23 mouse cellular contexts compared by ENCODE assay signal in the genomic region with DNA sequence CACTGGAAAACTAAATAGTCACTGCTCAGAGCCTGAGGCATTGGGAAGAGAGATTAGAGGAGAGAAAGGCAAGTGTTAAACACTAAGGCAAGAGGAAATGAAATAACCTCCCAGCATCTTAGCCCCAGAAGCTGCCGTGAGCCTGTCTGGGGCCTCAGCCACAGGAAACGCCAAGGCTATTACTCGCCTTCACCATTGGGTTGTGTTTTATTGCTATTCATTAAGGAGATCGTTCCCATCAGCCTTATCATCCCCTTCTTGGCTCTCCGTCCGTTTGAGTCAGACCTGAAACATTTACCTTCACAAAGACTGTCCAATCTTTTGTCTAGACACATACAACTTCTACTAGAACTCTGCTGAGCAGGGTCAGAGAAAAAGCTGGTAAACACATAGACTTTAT.
DNase-seq lines count a peak whose midpoint lies in the region; ATAC-seq and TF ChIP-seq lines count a peak whose summit lies in the region.
"Had no signal": no experiment of that assay in that cellular context is flagged by ENCODE, and none has a peak within 500 bp of the region (broad histone marks: within the 10 kb centered on the region; RNA-seq: fewer than 3 reads in every experiment).

No protein-coding gene starts in this region.

- ATAC-seq in heart, embryonic 13.5 days (ENCODE audit: extremely low read depth, insufficient number of reproducible peaks, low FRiP score, low TSS enrichment), result no peak
- no peak for ATAC-seq in midbrain, embryonic 14.5 days (ENCODE audit: low FRiP score, low TSS enrichment)
- ATAC-seq: forebrain, embryonic 13.5 days; forebrain, postnatal 0 days; intestine, embryonic 15.5 days had no signal

- H3K9ac ChIP-seq in heart, embryonic 13.5 days, result no peak overlapping the region
- no peak overlapping the region for H3K9ac ChIP-seq in heart, adult 2 months (ENCODE audit: low read depth, low read length)
- H3K9ac ChIP-seq in midbrain, embryonic 14.5 days (replicated peaks; ENCODE audit: low read length), result no peak overlapping the region
- H3K9ac ChIP-seq: embryonic facial prominence, embryonic 15.5 days; forebrain, embryonic 13.5 days; forebrain, postnatal 0 days; hindbrain, embryonic 14.5 days; intestine, embryonic 15.5 days had no signal

- H3K36me3 ChIP-seq in heart, embryonic 13.5 days, result no peaks in the 10 kb centered on the region
- no peaks in the 10 kb centered on the region for H3K36me3 ChIP-seq in heart, adult 2 months (ENCODE audit: control insufficient read depth, insufficient read depth, low read length)
- H3K36me3 ChIP-seq in limb, embryonic 10.5 days, result no peaks in the 10 kb centered on the region
- H3K36me3 ChIP-seq in myocyte (ENCODE audit: control insufficient read depth, insufficient read depth), result no peaks in the 10 kb centered on the region
- no peaks in the 10 kb centered on the region for H3K36me3 ChIP-seq in midbrain, embryonic 14.5 days (ENCODE audit: control insufficient read depth, insufficient read depth, low read length)
- H3K36me3 ChIP-seq: embryonic facial prominence, embryonic 15.5 days; hindbrain, embryonic 10.5 days; intestine, embryonic 15.5 days had no signal

- peaks cover 8% of the 10 kb centered on the region for H3K4me1 ChIP-seq in heart, embryonic 13.5 days
- H3K4me1 ChIP-seq in heart, adult 2 months (ENCODE audit: control insufficient read depth, insufficient read depth, low read length), result no peaks in the 10 kb centered on the region
- peaks cover 27% of the 10 kb centered on the region for H3K4me1 ChIP-seq in limb, embryonic 10.5 days
- no peaks in the 10 kb centered on the region for H3K4me1 ChIP-seq in lung, adult 2 months (ENCODE audit: control insufficient read depth, insufficient read depth, low read length)
- no peaks in the 10 kb centered on the region for H3K4me1 ChIP-seq in midbrain, embryonic 14.5 days (ENCODE audit: control insufficient read depth, insufficient read depth, low read length)
- H3K4me1 ChIP-seq: embryonic facial prominence, embryonic 15.5 days; forebrain, embryonic 13.5 days; intestine, embryonic 15.5 days had no signal

- no peak for TF ChIP-seq CTCF in heart, adult 2 months (IDR thresholded peaks at IDR 0.05)
- no peak for TF ChIP-seq CTCF in lung, adult 2 months (IDR thresholded peaks at IDR 0.05; ENCODE audit: insufficient read depth, low read length)

- H3K4me3 ChIP-seq in heart, embryonic 13.5 days, result no peak overlapping the region
- H3K4me3 ChIP-seq in heart, adult 2 months, result no peak overlapping the region
- H3K4me3 ChIP-seq in limb, embryonic 10.5 days, result no peak overlapping the region; the same call in 1 of the 2 replicates
- no peak overlapping the region for H3K4me3 ChIP-seq in myocyte
- H3K4me3 ChIP-seq in lung, adult 2 months (replicated peaks; ENCODE audit: extremely low read depth, low read depth, low read length), result no peak overlapping the region
- no peak overlapping the region for H3K4me3 ChIP-seq in midbrain, embryonic 14.5 days (replicated peaks; ENCODE audit: low read depth, low read length)
- H3K4me3 ChIP-seq: embryonic facial prominence, embryonic 15.5 days; forebrain, embryonic 13.5 days; gastrocnemius, adult 2 months; hindbrain, embryonic 10.5 days; intestine, embryonic 15.5 days had no signal

- no peaks in the 10 kb centered on the region for H3K79me2 ChIP-seq in heart, adult 2 months (replicated peaks; ENCODE audit: control insufficient read depth, insufficient read depth, low read length)
- H3K79me2 ChIP-seq in myocyte (ENCODE audit: control insufficient read depth, insufficient read depth), result no peaks in the 10 kb centered on the region

- no peak overlapping the region for H3ac ChIP-seq in myocyte (ENCODE audit: control insufficient read depth, insufficient read length)

- intact Hi-C loops in heart, adult 2 months (cut with DNase I), result no loop called here

- no peaks in the 10 kb centered on the region for H3K9me3 ChIP-seq in heart, embryonic 13.5 days
- no peaks in the 10 kb centered on the region for H3K9me3 ChIP-seq in limb, embryonic 10.5 days (replicated peaks)
- H3K9me3 ChIP-seq in midbrain, embryonic 14.5 days (ENCODE audit: control insufficient read depth, low read length), result no peaks in the 10 kb centered on the region
- H3K9me3 ChIP-seq: embryonic facial prominence, embryonic 15.5 days; forebrain, embryonic 13.5 days; hindbrain, embryonic 10.5 days; intestine, embryonic 15.5 days had no signal

- no peak for TF ChIP-seq POLR2A in heart, adult 2 months (IDR thresholded peaks at IDR 0.05; ENCODE audit: insufficient read depth, low read depth, low read length)
- TF ChIP-seq POLR2A in myocyte (IDR thresholded peaks at IDR 0.05; ENCODE audit: insufficient read length, low read depth), result no peak
- no peak for TF ChIP-seq POLR2A in lung, adult 2 months (IDR thresholded peaks at IDR 0.05; ENCODE audit: borderline replicate concordance, extremely low read depth, low read depth, low read length)

- DNase-seq in heart, adult 2 months, result no peak
- DNase-seq in NIH3T3 (ENCODE audit: low read depth), result peak; percentile 49
- DNase-seq in limb, embryonic 10.5 days (ENCODE audit: low spot score), result no peak
- DNase-seq in spleen, postnatal 14 days (ENCODE audit: low spot score in 2 of 2), result no peak
- DNase-seq in lung, adult 2 months, result no peak
- no peak for DNase-seq in midbrain, embryonic 14.5 days
- DNase-seq: adrenal gland, postnatal 10 days; B cell, adult 2 months; cerebellum, adult 11 months; cerebellum, adult 8-10 months; cerebellum, postnatal 14 days; embryo, embryonic 11 days; forebrain, postnatal 0 days; gastrocnemius, adult 2 months; gastrocnemius, postnatal 25 days; heart, postnatal 10 days had no signal

- 32% methylated on average over 6 of the region's 6 CpGs for WGBS in heart, embryonic 13.5 days
- WGBS in heart, adult 2 months, result 28% methylated on average over 6 of the region's 6 CpGs
- WGBS in limb, embryonic 10.5 days, result 19% methylated on average over 6 of the region's 6 CpGs
- 18% methylated on average over 6 of the region's 6 CpGs for WGBS in lung, adult 2 months
- 81% methylated on average over 6 of the region's 6 CpGs for WGBS in midbrain, embryonic 14.5 days

- H3K27ac ChIP-seq in heart, embryonic 13.5 days (replicated peaks), result peak overlapping the region; percentile 45
- no peak overlapping the region for H3K27ac ChIP-seq in heart, adult 2 months
- peak overlapping the region; percentile 61 for H3K27ac ChIP-seq in limb, embryonic 10.5 days
- no peak overlapping the region for H3K27ac ChIP-seq in midbrain, embryonic 14.5 days (replicated peaks; ENCODE audit: low read depth, low read length)
- H3K27ac ChIP-seq: embryonic facial prominence, embryonic 15.5 days; forebrain, embryonic 13.5 days; gastrocnemius, adult 2 months; hindbrain, embryonic 10.5 days; hindbrain, embryonic 14.5 days; intestine, embryonic 15.5 days had no signal

- TF ChIP-seq EP300 in heart, adult 2 months (IDR thresholded peaks at IDR 0.05; ENCODE audit: insufficient read depth, low read depth, low read length), result no peak

- no peak overlapping the region for H3K4me2 ChIP-seq in heart, embryonic 13.5 days
- H3K4me2 ChIP-seq in myocyte (ENCODE audit: low read depth), result peak overlapping the region; percentile 13
- no peak overlapping the region for H3K4me2 ChIP-seq in midbrain, embryonic 14.5 days (ENCODE audit: low read length)
- H3K4me2 ChIP-seq: embryonic facial prominence, embryonic 15.5 days; forebrain, embryonic 13.5 days; hindbrain, embryonic 14.5 days; intestine, embryonic 15.5 days had no signal

- no peaks in the 10 kb centered on the region for H3K27me3 ChIP-seq in heart, embryonic 13.5 days (replicated peaks)
- no peaks in the 10 kb centered on the region for H3K27me3 ChIP-seq in heart, adult 2 months (ENCODE audit: control insufficient read depth, insufficient read depth, low read length)
- H3K27me3 ChIP-seq in limb, embryonic 10.5 days (ENCODE audit: low read depth, poor library complexity, severe bottlenecking), result no peaks in the 10 kb centered on the region
- no peaks in the 10 kb centered on the region for H3K27me3 ChIP-seq in myocyte (ENCODE audit: control insufficient read depth, insufficient read depth, insufficient read length)
- no peaks in the 10 kb centered on the region for H3K27me3 ChIP-seq in midbrain, embryonic 14.5 days (ENCODE audit: control insufficient read depth, insufficient read depth, low read length)
- H3K27me3 ChIP-seq: embryonic facial prominence, embryonic 15.5 days; forebrain, embryonic 13.5 days; intestine, embryonic 15.5 days had no signal

TF ChIP-seq in myocyte, 11 proteins besides CTCF, POLR2A, EP300 and RAD21:
- TF ChIP-seq POLR2AphosphoS2 (IDR thresholded peaks at IDR 0.05; ENCODE audit: insufficient read length, low read depth) (no peak), MYOG (IDR thresholded peaks at IDR 0.05; ENCODE audit: control insufficient read depth in 1 of 3, insufficient read depth in 1 of 3, insufficient read length in 2 of 3, low read depth in 2 of 3) (no peak), TCF12 (IDR thresholded peaks at IDR 0.05; ENCODE audit: insufficient read depth, poor library complexity, severe bottlenecking) (no peak), USF1 (IDR thresholded peaks at IDR 0.05; ENCODE audit: low read depth) (no peak), E2F4 (IDR thresholded peaks at IDR 0.05; ENCODE audit: insufficient read depth) (no peak), REST (IDR thresholded peaks at IDR 0.05; ENCODE audit: insufficient read depth, insufficient read length) (no peak), SRF (IDR thresholded peaks at IDR 0.05; ENCODE audit: control insufficient read depth, insufficient read length, low read depth) (no peak), MAX (IDR thresholded peaks at IDR 0.05; ENCODE audit: low read depth) (no peak), TCF3 (IDR thresholded peaks at IDR 0.05; ENCODE audit: insufficient read length, low read depth) (no peak), MYOD1 (IDR thresholded peaks at IDR 0.05; ENCODE audit: control insufficient read depth in 1 of 3, insufficient read length in 2 of 3, low read depth in 2 of 3) (no peak), CEBPB (IDR thresholded peaks at IDR 0.05; ENCODE audit: insufficient read depth, poor library complexity, severe bottlenecking) (no peak)

Comparison
In these comparisons a context has a peak if more than half of its experiments do, and no peak if none do; other contexts are left out.
1. H3K27ac ChIP-seq: peak in heart, embryonic 13.5 days (single experiment) and limb, embryonic 10.5 days (single experiment); none in heart, adult 2 months (single experiment) and midbrain, embryonic 14.5 days (single experiment).